Mouse (Mus musculus): ENCODE measurements around the gene Cracr2b.

DNA sequence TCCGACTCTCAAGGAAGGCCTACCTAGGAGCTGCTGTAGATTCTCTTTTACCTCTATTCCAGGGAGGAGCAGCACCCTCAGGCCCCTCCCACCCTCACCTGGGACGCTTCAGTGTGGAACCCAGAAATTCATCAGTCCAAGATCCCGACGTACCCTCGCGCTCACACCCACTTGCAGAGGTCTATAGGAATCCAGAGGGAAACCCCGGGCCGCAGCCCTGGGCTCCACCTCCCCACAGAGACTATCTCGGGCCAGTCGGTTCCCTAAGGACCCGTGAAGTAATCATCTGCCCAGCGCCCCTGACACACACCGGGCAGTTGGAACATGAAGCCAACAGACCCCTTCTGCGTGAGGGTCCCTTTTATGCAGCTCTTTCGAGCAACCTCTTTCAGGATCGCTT, 47.6 kb upstream of the Cracr2b start:
- TF ChIP-seq POLR2A (IDR thresholded peaks at IDR 0.05; ENCODE audit: borderline replicate concordance, extremely low read depth, insufficient read depth, insufficient read length, poor library complexity, severe bottlenecking), result no peak
- no peak for TF ChIP-seq CTCF (IDR thresholded peaks at IDR 0.05; ENCODE audit: borderline replicate concordance, extremely low read depth, insufficient read depth, insufficient read length)

Measured in brain, embryonic 14.5 days (tissue).